Mouse (Mus musculus) activated CD4-positive, CD25-positive, alpha-beta regulatory T cell, adult 4 months (primary cell): ENCODE results near the gene Tmbim6. TPM values are rescaled to one million over a fixed set of nuclear protein-coding genes. Genes with fewer than 3 reads are reported as not detected.
A peak's percentile ranks its signal among the peaks of the same experiment; 100 is the strongest.
"Not testable (repeated sequence)": the region's sequence is repeated elsewhere in the genome, so short reads cannot be mapped to it uniquely, and the experiment has no call there.

ENCODE experiments used
- ATAC-seq: one replicate; pipeline ENCODE4 v1.8.0; 2017
- polyA plus RNA-seq, 2 experiments: library from polyadenylated mRNA; unstranded; fragments of 100-300 nt; shearing (Covaris generic); gene quantifications; one replicate each; pipeline ENCODE4 v1.2.1; 2017

The Tmbim6 gene
- polyA plus RNA-seq, 2 experiments from 2014 or later = 855 to 1,076 TPM

DNA sequence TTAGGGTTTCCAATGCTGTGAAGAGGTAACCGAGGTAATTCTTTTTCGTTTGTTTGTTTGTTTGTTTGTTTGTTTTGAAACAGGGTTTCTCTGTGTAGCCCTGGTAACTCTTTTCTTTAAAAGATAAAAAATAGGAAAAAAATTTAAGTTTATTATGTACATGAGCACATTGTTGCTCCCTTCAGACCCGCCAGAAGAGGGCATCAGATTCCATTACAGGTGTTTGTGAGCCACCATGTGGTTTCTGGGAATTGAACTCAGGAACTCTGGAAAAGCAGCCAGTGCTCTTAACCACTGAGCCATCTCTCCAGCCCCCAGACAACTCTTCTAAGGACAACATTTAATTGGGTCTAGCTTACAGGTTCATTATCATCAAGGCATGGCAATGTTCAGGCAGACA, 6.6 kb upstream of the Tmbim6 start:
- not testable (repeated sequence) for ATAC-seq

DNA sequence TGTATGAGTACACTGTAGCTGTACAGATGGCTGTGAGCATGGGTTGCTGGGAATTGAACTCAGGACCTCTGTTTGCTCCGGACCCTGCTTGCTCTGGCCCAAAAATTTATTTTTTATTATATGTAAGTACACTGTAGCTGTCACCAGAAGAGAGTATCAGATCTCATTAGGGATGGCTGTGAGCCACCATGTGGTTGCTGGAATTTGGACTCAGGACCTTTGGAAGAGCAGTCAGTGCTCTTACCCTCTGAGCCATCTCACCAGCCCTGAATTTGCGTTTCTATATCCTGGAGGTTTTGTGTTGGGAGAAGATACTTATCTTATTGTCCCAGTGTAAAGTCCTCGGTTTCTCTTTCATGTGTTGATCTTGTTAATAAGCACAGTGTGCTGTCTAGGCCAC, 5.9 kb upstream of the Tmbim6 start:
- no peak for ATAC-seq

DNA sequence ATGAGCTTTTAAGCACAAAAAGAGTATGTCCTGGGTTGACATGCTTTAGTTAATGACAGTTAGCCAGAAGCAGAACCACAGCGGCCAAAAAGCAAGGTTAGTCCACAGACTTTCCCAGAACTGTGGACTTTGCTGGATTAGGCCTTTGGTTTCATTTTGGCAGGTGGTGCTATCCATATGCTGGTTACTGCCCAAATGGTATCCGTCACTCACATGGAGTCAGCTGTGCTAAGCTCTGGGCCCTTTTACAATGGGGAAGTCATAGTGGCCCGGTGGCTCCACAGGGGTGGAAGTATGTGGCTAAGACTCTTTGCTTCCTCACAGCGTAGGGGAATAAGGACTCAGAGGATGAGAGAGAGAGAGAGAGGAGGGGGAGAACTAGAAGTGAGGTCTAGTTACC, 4.7 kb upstream of the Tmbim6 start:
- no peak for ATAC-seq

DNA sequence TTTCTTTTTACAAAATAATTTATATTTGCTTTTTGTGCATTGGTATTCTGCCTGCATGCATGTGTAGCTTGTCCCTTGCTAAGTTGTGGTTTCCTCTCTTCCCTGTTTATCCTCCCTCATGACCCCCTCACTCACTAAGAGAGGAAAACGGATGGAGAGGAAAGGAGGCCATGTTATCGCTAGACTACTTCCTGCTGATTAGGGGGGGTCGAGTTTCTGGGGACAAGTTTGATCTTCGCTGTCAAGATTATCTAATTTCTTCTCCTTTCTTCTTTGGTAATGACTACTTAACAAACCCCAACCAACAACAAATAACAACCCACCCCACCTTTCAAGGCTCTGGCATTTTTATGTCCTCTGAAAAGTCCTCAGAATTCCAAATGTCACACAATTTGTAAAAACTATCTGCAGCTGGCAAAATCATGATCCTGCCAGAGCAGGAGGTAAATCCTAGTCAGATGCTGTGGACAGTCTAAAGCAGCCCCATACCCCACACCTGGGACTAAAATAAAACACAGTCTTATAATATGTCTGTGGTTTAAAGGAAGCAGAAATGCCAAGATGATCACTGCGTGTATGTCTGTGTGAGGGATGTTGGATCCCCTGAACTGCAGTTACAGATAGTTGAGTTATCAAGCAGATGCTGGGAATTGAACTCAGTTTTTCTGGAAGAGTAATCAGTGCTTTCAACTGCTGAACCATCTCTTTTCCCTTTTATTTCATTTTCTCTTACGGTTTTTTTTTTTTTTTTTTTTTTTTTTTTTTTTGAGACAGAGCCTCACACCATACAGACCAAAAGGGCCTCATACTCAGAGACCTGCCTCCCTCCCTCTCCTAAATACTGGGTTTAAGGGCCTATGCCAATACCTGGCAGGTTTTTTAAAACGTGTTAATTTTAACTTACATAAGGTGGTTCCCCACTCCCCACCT, 1.9 kb upstream of the Tmbim6 start:
- no peak for ATAC-seq

DNA sequence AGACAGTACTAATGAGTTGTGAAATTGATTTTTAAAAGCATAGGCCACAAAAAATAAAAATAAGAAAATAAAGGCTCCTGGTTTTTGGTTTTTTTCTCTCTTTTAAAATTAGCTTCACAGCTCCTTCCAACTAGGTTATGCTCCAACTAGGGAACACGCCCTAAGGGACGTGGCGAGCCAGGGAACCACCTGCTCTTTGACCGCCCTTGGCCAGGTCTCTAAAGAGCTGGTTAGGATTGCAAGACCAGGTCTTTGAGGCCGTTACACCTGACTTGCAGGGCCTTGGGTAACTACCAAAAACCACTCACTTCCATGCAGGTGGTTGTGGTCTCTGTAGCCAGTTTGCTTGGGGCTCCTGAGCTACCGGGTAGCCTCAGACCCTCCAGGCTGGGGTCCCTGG, 707 bp upstream of the Tmbim6 start:
- no peak for ATAC-seq

DNA sequence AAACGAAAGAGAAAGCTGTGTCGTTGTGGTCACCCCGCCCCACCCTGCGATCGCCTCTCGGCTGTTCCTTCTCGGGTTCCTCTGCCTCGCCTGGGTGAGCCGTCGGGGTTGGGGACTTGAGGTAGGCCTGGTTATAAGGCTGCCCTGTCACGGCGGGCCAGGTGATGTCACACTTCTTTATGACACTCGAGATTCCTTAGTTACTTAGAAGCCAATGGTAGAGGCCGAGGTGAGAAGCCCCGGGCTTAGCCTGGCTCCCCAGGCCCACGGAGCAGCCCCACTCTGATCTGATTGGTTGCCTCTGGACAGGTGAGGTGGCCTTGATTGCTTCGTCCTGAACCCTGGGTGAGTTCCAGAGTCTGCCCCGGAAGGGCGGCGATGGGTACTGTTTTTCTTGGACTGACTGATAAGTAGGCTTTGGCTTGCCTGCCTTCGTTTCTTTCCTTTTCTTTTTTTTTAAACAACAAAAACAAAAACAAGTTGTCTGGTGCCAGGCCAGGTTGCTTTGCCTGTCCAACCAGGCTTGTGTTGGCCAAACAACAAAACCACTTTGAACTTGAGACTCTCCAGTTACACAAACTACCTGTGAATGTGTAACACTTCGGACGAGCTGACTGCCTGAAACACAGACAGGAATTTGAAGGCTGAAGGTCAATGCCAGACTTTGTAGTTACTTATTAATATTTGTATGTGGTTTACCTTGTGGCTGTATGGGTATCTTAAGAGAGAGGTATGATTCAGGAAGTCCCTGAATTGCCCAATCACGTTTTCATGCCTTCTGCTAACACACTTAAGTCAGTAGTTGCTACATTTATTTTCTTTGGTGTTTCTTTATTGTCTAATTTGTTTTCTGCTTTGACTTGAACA, 937 bp downstream of the Tmbim6 start:
- peak; percentile 60 for ATAC-seq

DNA sequence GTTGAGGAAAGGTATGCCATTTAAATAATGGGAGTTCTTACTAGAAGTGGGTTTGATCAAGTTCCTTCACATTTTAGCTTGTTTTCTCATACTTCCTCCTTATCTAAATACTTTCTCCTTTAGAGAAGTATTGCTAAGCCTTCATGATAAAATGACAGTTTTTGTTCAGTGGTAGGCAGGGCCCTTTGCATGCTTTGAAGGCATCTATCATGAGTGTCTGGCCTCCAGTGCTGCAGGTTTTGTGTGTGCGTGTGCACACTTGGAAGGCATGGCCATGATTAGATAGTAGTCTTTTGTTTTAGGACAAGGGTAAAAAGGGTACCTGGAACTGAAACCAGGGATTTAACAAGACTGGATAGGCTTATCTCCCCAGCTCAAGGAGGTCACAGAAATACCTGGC, 3.8 kb downstream of the Tmbim6 start:
- no peak for ATAC-seq

DNA sequence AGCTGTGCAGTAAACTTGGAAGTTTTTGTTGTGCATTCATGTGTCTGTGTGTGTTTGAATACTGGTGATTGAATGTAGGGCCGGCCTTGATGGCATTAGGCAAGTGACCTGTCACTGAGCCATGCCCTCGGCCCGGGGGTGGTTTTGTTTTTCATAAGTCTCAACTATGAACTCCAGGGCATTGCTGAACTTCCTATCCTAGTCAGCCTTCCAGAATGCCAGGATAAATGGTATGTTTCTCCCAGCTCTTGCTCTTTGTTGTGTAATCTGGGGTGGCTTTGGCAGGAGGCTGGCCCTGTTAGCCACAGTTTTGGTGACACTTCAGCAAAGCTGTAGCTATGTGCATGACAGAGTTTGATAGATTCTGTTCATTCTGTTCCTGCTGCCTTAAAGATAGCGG, 4.2 kb downstream of the Tmbim6 start:
- no peak for ATAC-seq

DNA sequence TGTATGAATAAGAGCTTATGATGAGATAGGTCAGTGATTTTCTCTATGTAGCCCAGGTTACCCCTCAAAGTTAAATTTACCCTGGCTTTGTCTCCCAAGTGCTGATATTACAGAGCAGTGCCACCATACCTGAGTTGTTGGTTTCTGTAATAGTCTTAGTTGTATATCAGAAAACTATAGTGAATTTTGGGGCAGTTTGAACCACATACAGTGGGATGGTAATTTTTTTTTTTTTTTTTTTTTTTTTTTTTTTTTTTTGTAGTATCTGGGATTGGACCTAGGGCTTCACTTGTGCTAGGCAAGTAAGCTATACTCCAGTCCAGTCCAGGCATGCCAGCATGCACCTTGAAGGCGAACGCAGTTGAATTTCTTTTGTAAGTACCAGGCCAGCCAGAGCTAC, 4.9 kb downstream of the Tmbim6 start:
- no peak for ATAC-seq

DNA sequence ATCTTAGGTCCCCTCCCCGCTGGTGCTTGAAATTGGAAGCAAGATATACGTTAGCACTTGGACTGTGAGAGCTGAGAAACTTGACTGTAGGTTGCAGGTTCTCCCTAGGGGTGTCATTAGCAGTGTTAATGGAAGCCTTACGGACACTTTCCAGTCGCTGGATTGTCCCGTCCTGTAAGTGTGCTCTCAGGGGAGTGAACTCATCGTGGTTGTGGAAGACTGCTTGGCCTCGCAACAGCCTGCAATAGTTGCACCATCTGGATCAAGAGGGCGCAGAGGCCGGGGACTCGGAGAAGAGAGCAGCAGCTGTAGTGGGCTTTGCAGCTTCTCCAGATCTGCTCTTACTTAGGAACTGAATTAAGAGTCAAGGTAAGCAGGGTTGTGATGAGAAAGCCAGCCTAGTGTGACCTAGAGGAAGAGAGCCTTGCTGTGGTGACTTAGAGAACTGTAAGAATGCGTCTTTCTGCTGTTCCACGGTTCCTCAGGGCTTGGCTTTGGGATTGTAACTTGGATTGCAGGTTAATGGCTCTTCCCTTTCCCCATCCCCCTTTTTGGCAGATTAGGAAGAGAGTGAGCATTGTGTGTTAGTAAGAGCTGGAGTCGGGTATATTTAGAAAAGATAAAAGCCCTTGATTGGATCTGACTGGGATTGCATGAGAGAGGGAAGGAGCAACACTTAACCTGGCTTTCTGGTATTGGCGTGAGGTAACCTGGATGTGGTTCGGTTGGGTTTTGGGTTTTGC, 7.0 kb downstream of the Tmbim6 start:
- no peak for ATAC-seq

DNA sequence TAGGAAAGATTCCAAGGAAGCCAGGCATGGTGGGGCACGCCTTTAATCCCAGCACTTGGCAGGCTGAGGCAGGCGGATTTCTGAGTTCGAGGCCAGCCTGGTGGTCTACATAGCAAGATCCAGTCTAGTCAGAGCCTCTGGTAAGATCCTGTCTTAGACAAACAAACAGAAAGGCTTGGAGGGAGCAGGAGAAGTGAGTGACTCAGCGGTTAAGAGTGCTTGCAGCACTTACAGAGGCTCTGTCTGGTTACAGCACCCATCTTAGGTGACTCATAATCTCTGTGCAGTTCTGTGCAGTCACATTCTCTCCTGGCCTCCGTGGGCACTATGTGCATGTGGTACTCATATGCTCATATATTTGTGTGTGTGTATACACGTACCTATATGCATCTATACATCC, 7.9 kb downstream of the Tmbim6 start:
- ATAC-seq = no peak

DNA sequence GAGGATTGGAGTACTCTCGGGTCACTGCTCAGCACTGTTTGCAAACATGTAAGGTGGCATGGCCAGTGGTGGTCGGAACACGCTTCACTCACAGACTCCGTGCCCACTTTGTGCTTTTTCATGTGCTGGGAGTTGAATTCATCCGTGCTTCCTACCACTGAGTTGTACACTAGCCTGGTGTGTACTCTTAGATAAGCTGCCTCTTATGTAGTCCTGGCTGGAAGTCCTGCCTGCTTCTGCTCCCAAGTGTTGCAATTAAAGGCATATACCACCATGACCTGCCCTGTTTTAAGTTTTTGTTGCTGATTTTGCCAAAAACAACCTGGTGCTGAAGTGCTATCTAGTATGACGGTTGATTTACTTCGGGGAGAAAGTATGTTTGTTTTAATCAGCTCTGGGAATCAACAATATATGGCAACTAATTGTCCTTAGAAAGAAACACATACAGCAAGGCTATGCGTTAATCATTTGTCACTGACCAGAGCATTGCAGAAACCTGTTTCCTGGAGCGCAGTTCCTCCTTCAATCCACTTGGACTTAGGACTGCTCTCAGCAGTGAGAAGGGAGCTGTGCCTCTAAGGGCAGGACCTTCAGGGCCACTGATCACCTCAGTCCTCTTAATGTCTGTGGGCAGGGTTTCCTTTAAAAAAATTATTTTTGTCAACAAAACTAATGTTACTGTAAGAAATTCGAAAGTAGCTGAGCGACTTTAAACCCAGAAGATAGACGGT, 10.6 kb downstream of the Tmbim6 start:
- ATAC-seq = no peak

DNA sequence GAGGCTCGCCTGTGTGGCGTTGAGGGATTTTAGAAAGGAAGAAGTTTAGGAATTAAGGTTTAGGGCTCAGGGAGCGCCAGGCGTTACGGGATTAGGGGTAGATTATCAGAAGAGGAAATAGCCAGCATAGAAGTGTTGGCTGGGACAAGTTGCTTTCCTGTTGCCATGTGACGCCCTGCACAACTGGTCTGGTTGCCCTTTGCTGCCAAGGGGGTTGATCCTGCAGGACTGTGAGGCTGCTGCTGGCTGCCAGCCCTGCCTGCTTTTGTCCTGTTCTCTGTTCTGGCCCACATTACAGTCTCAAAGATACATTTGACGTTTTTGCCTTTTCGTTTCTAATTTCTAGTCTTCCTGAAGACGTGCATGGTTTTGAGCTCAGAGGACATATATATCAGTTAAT, 12.5 kb downstream of the Tmbim6 start:
- no peak for ATAC-seq

DNA sequence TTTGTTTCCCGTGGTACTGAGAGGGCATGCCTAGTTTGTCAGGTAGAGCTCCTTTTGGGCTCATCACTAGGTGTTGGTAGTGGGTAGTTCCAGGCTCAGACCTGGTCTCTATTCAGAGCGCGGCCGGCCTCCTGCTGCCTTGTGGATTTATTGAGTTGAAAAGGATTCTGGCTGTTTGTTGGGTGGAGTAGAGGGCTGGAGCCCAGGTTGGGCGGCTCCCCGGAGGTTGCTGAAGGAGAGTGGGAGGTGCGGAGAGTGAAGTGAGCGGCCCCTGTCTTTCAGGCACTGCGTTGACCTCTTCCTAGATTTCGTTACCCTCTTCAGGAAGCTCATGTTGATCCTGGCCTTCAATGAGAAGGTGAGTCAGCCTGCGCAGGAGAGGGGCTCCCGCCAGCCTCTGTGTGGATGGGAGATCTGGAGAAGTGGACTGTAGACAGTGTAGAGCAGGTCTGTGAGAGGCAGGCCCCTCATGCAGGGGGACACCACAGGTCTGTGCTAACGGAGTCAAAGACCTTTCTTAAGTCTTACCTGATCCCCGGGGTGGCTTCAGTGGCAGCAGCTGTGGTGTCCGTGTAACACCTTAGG, 14.4 kb downstream of the Tmbim6 start:
- no peak for ATAC-seq

DNA sequence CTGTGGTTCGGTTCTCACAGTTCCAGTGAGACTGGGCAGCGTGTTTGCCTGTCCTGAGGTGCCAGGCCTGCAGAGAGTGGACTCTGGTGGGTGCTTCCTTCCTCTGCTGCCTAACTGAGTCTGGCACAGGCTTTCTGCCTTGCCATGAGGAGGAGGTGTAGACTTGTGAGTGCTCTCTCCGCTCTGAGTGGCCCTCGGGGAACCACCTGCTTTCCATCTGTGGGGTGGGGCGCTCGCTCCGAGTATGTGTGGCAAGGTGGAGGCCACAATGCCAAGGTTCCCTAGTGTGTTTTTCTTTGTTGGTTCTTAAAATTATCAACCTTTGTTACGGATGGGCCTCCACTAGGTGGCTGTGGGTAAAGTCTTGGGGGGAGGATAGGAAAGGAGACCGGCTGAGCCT, 16.2 kb downstream of the Tmbim6 start:
- ATAC-seq = no peak

DNA sequence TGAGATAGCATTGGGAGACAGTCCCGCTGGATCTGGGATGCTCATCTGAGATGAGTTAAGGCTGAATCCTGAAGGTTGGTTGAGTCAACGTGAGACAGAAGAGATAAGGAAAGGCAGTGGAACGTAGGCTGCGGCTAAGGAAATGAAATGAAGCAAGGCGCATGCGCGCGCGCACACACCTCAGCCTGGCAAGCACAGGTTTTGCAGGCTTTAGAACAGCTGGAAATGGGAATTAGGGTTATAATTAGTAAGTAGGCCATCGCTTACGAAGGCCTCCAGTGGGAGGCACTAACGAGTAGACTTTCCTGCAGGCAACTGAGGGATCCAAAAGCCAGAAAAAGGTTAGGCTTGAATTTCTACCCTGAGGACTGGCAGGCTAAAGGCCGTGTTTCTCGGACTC, 19.1 kb downstream of the Tmbim6 start:
- ATAC-seq = no peak

DNA sequence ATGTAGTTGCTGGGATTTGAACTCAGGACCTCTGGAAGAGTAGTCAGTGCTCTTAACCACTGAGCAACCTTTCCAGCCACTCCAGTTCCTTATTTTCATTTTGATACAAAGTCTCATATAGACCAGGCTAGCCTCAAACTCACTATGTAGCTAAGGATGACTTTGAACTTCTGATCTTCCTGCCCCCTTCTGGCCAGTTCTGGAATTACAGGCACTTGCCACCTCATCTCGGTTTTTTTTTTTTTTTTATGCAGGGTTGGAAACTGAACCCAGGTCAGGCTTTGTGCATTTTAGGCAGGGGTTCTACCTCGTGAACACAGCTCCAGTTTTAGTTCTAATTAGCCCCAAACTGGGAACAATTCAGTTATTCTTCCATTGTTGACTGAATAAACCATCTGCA, 23.1 kb downstream of the Tmbim6 start:
- ATAC-seq = no peak

DNA sequence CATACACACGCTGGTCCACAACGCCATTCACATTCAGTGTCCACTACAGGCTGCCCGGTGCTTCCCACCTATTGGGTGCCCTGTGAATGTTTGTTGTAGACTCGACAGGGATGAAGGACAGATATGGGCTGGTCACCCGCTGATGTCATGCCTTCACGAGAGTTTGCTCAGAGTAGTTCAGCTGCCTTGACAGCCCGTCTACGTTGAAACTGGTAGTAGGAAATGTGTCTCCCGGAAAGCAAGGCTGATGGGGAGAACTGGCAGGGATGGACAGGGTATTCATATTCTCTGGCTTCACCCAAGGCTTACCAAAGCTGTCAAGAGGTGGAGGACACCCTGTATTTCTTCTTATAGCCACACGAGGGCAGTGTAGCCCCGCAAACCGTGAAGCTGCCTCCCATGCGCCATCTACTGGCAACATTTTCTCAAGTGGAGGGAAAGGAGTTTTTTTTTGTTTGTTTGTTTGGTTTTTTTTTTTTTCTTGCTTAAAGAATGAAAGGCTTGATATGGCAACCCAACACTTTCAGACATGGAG, 23.7 kb downstream of the Tmbim6 start:
- peak; percentile 52 for ATAC-seq

DNA sequence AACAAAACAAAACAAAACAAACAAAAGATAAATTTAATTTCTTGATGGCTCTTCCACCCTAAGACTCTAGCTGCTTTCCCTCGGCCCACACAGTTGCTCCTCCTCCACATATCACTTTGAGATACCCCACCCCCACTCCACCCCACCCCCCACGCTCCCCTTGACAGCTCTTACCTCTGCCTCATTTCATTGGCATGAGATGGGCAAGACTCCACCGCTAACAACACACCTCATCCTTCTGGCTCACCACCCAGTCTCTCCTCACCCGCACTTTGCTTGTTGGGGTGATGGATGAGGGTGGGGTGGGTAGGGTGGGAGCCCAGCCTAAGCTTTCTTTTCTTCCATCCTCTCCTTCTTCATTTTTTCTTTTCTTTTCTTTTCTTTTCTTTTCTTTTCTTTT, 24.3 kb downstream of the Tmbim6 start:
- ATAC-seq = no peak

DNA sequence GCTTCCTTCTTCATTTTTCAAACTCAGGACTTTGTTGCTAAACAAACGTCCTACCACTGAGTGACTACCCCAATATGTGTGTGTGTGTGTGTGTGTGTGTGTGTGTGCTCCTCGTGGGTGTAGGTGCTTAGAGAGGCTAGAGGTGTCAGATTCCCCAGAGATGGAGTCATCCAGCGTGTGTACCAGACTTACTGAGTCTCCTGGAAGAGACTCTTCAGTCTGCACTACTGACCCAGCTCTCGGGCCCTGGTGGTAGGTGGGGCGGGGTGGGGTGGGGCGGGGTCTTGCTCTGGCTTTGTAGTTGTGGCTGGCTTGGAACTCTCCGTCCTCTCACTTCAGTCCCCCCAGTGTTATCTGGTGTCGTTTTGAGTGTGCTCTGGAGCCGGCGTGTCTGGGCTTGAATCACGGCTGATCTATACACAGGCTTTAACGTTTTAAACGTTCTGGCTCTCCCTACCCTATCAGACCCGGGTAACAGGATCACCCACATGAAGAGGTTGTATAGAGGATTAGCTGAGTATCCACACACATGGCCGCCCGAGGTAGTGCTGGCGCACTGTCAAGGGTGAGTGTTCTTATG, 25.1 kb downstream of the Tmbim6 start:
- ATAC-seq = no peak

DNA sequence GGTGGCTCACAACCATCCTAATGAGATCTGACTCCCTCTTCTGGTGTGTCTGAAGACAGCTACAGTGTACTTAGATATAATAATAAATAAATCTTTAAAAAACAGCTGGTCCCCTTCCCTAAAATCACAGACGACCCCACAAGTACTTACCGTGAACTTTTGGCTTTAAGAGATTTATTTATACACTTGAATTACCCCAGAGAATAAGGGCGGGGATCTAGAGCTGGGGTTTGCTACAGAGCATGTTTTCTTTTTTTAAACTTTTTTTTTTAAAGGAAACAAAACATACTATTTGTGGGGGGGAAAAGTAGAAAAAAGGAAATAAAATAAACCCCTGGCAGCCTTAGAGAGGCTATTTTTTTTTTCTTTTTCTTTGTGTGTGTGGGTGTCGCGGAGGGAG, 27.4 kb downstream of the Tmbim6 start:
- no peak for ATAC-seq
